Mouse (Mus musculus) stomach, postnatal 0 days (tissue): ENCODE measurements around the gene Lrrfip2. TPM values are rescaled to one million over a fixed set of nuclear protein-coding genes. Genes with fewer than 3 reads are reported as not detected.
A peak's percentile ranks its signal among the peaks of the same experiment; 100 is the strongest.

Source experiments
- ATAC-seq: fragments of 200-750 bp; cut with Nextera tagmentation; 2 replicates; pipeline ENCODE4 v1.8.0; 2017; ENCODE audit not compliant: low FRiP score, low TSS enrichment
- DNase-seq: peaks from one replicate; pipeline ENCODE4 v3.0.0-alpha.2; 2016; ENCODE audit warnings: low spot score
- H3K27ac ChIP-seq: fragments of 300-500 bp; sonication (generic); replicated peaks from 2 replicates; pipeline ENCODE4 v1.5.1; 2014; ENCODE audit warnings: mild to moderate bottlenecking, control low read depth
- H3K27me3 ChIP-seq: fragments of 300-500 bp; sonication (generic); 2 replicates; pipeline ENCODE4 v1.6.1; 2014; ENCODE audit warnings: low read length; ENCODE audit not compliant: control insufficient read depth, insufficient read depth
- H3K36me3 ChIP-seq: fragments of 300-500 bp; sonication (generic); 2 replicates; pipeline ENCODE4 v1.6.1; 2014; ENCODE audit warnings: low read length, mixed read lengths; ENCODE audit not compliant: control insufficient read depth, insufficient read depth
- H3K4me1 ChIP-seq: fragments of 300-500 bp; sonication (generic); replicated peaks from 2 replicates; pipeline ENCODE4 v1.6.1; 2014; ENCODE audit warnings: antibody characterized with exemption; ENCODE audit not compliant: control insufficient read depth, insufficient read depth
- H3K4me2 ChIP-seq: fragments of 300-500 bp; sonication (generic); replicated peaks from 2 replicates; pipeline ENCODE4 v1.6.1; 2014; ENCODE audit warnings: low read depth, mild to moderate bottlenecking, control low read depth, moderate library complexity
- H3K4me3 ChIP-seq: fragments of 300-500 bp; sonication (generic); 2 replicates; pipeline ENCODE4 v1.5.1; 2014; ENCODE audit warnings: low read depth, low read length, control low read depth
- H3K9ac ChIP-seq: fragments of 300-500 bp; sonication (generic); 2 replicates; pipeline ENCODE4 v1.6.1; 2014; ENCODE audit warnings: mild to moderate bottlenecking, low read length, control low read depth, mixed read lengths
- H3K9me3 ChIP-seq: fragments of 300-500 bp; sonication (generic); 2 replicates; pipeline ENCODE4 v1.6.1; 2016; ENCODE audit warnings: low read length; ENCODE audit not compliant: control insufficient read depth
- CTCF ChIP-seq: IDR thresholded peaks from 2 replicates; pipeline ENCODE4 v1.5.1; 2016; ENCODE audit warnings: antibody characterized with exemption, low read depth, mild to moderate bottlenecking, moderate library complexity
- EP300 ChIP-seq: optimal IDR thresholded peaks from 2 replicates; pipeline ENCODE3; 2016; ENCODE audit warnings: antibody characterized with exemption
- WGBS: fragments of 180-500 bp; shearing (Covaris S2); extraction: QIAGEN DNeasy Blood & Tissue Kit; methylation state at CpG from one replicate; pipeline ENCODE4 v1.1.7; 2014; 5-methylcytosine and 5-hydroxymethylcytosine counted together
- polyA plus RNA-seq: library from polyadenylated mRNA; unstranded; fragments of >200 nt; fragmentation: Nextera tagmentation; extraction: Ambion mirVana; gene quantifications from 2 replicates; pipeline ENCODE4 v1.2.1, GENCODE M21; 2015

Gene Lrrfip2
- polyA plus RNA-seq, 1 experiment from 2014 or later, result 34.1 TPM

GRCm38 (mm10) chr9:111239821-111240220 is 122.4 kb downstream of the Lrrfip2 start:
- Histone ChIP-seq H3K9me3 (no peaks in the 10 kb centered on the region), H3K4me1 (no peaks in the 10 kb centered on the region), H3K27me3 (no peaks in the 10 kb centered on the region), H3K27ac (no peak overlapping the region), H3K9ac (no peak overlapping the region), H3K4me3 (no peak overlapping the region), H3K36me3 (peaks cover 24% of the 10 kb centered on the region), H3K4me2 (no peak overlapping the region)
- TF ChIP-seq CTCF (no peak), EP300 (no peak)
- 98% methylated on average over 4 of the region's 4 CpGs for WGBS
- ATAC-seq, result no peak
- DNase-seq, result no peak

- Histone ChIP-seq H3K27me3 (no peaks in the 10 kb centered on the region), H3K27ac (no peak overlapping the region), H3K36me3 (peaks cover 24% of the 10 kb centered on the region), H3K4me2 (no peak overlapping the region), H3K4me1 (no peaks in the 10 kb centered on the region), H3K9me3 (no peaks in the 10 kb centered on the region), H3K4me3 (no peak overlapping the region), H3K9ac (no peak overlapping the region)
- ATAC-seq (no peak), DNase-seq (no peak)
- TF ChIP-seq CTCF (peak; percentile 25; the same call in 1 of the 2 replicates), EP300 (no peak)
- 83% methylated on average over 6 of the region's 6 CpGs for WGBS
These were observed 126.0 kb downstream of the Lrrfip2 start for GRCm38 (mm10) chr9:111243384-111243783.

DNA sequence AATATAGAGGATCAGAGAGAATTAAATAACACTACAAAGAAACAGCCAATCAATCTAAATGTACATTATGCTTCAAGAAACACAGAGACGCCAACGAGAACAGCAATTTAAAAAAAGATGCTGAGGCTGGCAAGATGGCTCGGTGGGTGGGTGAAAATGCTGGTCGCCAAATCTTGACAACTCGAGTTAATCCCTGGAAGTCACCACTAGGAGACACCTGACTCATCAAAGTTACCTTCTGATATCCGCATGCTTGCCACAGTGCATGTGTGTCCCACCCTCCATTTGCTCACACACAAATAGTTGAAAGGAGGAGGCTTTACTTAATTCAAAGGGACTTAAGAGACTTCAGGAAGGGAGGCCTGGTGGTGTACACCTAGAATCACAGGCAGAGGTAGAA is 128.2 kb downstream of the Lrrfip2 start:
- H3K9me3 ChIP-seq, result no peaks in the 10 kb centered on the region
- H3K27me3 ChIP-seq, result no peaks in the 10 kb centered on the region
- H3K36me3 ChIP-seq, result peaks cover 22% of the 10 kb centered on the region; the same call in 1 of the 2 replicates
- H3K4me3 ChIP-seq, result no peak overlapping the region
- DNase-seq, result no peak
- no peak overlapping the region for H3K4me2 ChIP-seq
- no peak overlapping the region for H3K27ac ChIP-seq
- H3K4me1 ChIP-seq, result no peaks in the 10 kb centered on the region
- WGBS, result 71% methylated on average over 6 of the region's 6 CpGs
- no peak for ATAC-seq
- H3K9ac ChIP-seq, result no peak overlapping the region
- TF ChIP-seq EP300 (no peak), CTCF (no peak)

DNA sequence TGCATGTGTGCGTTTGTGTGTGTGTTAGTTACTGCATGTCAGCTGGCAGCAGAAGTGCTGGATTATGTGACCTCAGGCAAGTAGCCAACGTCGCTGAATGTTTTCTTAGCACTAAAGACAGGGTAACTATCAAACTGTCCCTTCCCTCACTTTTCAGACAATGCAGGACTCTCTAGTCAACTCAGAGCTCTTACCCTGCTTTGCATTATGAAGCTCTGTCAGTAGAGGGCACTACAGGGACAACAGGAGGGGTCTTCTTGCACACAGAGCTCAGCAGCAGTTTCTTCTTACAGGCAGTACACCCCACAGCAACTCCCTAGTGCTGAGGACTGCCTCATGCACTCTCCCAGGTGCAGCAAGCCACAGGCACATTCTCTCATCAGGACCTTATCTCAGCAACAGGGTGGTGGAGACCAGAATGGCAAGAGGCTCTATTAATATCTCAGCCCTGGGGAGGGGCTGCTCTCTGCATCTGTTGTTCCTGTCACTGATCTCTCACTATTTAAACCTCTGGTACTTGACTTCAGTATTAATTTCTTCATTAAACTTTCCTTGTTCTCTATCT is 130.4 kb downstream of the Lrrfip2 start:
- H3K36me3 ChIP-seq, result peaks cover 16% of the 10 kb centered on the region; the same call in 1 of the 2 replicates
- no peak overlapping the region for H3K4me3 ChIP-seq
- no peak overlapping the region for H3K27ac ChIP-seq
- H3K4me1 ChIP-seq, result no peaks in the 10 kb centered on the region
- H3K9me3 ChIP-seq, result no peaks in the 10 kb centered on the region
- ATAC-seq (no peak), DNase-seq (no peak)
- TF ChIP-seq EP300 (no peak), CTCF (peak; percentile 62)
- H3K4me2 ChIP-seq, result no peak overlapping the region
- no peak overlapping the region for H3K9ac ChIP-seq
- WGBS, result 81% methylated on average over 3 of the region's 3 CpGs
- H3K27me3 ChIP-seq, result no peaks in the 10 kb centered on the region

GRCm38 (mm10) chr9:111252161-111252869 is 134.9 kb downstream of the Lrrfip2 start:
- H3K27ac ChIP-seq, result no peak overlapping the region
- no peak overlapping the region for H3K4me3 ChIP-seq
- 65% methylated on average over 7 of the region's 7 CpGs for WGBS
- no peak overlapping the region for H3K4me2 ChIP-seq
- no peaks in the 10 kb centered on the region for H3K27me3 ChIP-seq
- TF ChIP-seq CTCF (peak; percentile 50), EP300 (no peak)
- peaks cover 17% of the 10 kb centered on the region for H3K36me3 ChIP-seq
- H3K4me1 ChIP-seq, result no peaks in the 10 kb centered on the region
- H3K9ac ChIP-seq, result no peak overlapping the region
- ATAC-seq (no peak), DNase-seq (no peak)
- H3K9me3 ChIP-seq, result no peaks in the 10 kb centered on the region

DNA sequence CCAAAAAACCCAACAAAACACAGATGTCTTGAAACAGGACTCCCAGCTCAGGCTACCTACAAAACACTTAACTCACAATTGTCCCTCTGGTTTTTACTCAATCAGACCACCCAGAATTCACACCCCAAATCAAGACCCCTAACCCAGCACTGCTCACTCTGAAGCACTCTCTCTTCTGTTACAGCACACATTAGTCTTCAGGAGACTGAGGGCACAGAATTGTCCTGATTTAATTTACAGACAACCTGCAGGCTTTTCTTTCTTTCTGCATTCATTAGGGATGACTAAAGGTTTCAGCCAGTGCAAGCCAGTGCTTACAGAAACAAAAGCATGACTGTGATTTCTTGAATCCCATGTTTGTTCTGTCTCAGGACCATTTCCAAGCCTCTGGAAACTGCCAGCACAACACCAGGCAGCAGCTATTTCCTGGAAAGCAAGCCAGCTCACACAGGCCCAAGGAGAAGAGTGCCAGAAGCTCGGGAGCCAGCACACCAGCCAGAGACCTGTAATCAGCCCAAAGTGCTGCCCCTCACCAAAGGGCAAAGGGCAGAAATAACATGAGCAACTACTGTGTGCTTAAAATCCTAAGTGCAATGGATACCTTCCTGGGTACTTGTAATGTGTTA is 143.1 kb downstream of the Lrrfip2 start:
- no peak overlapping the region for H3K9ac ChIP-seq
- 7% methylated on average over 1 of the region's 1 CpGs for WGBS
- peaks cover 13% of the 10 kb centered on the region for H3K36me3 ChIP-seq
- TF ChIP-seq EP300, result no peak
- no peaks in the 10 kb centered on the region for H3K4me1 ChIP-seq
- H3K4me2 ChIP-seq, result no peak overlapping the region
- H3K9me3 ChIP-seq, result no peaks in the 10 kb centered on the region
- H3K4me3 ChIP-seq, result no peak overlapping the region
- ATAC-seq (peak; percentile 64), DNase-seq (peak; percentile 26)
- H3K27ac ChIP-seq, result peak overlapping the region; percentile 35; the same call in 1 of the 2 replicates
- no peaks in the 10 kb centered on the region for H3K27me3 ChIP-seq
